Mouse (Mus musculus) midbrain, embryonic 15.5 days (tissue): ENCODE data around the gene Clic3. TPM values are rescaled to one million over a fixed set of nuclear protein-coding genes. Genes with fewer than 3 reads are reported as not detected.
A peak's percentile ranks its signal among the peaks of the same experiment; 100 is the strongest.

Source experiments
- ATAC-seq: fragments of 200-750 bp; cut with Nextera tagmentation; replicated peaks from 2 replicates; pipeline ENCODE4 v1.8.0; 2017; ENCODE audit warnings: moderate TSS enrichment
- H3K27ac ChIP-seq: fragments of 300-500 bp; sonication (generic); 2 replicates; pipeline ENCODE4 v1.5.1; 2015; ENCODE audit warnings: mild to moderate bottlenecking, inconsistent platforms
- H3K27me3 ChIP-seq: fragments of 300-500 bp; sonication (generic); replicated peaks from 2 replicates; pipeline ENCODE4 v1.6.1; 2015; ENCODE audit warnings: inconsistent platforms
- H3K36me3 ChIP-seq: fragments of 300-500 bp; sonication (generic); replicated peaks from 2 replicates; pipeline ENCODE4 v1.6.1; 2015; ENCODE audit warnings: inconsistent platforms
- H3K4me1 ChIP-seq: fragments of 300-500 bp; sonication (generic); 2 replicates; pipeline ENCODE4 v1.6.1; 2015; ENCODE audit warnings: inconsistent platforms
- H3K4me2 ChIP-seq: fragments of 300-500 bp; sonication (generic); 2 replicates; pipeline ENCODE4 v1.6.1; 2015; ENCODE audit warnings: inconsistent platforms, mild to moderate bottlenecking, moderate library complexity
- H3K4me3 ChIP-seq: fragments of 300-500 bp; sonication (generic); 2 replicates; pipeline ENCODE4 v1.5.1; 2015; ENCODE audit warnings: mild to moderate bottlenecking, inconsistent platforms
- H3K9ac ChIP-seq: fragments of 300-500 bp; sonication (generic); 2 replicates; pipeline ENCODE4 v1.6.1; 2015; ENCODE audit warnings: mild to moderate bottlenecking, inconsistent platforms
- H3K9me3 ChIP-seq: fragments of 300-500 bp; sonication (generic); 2 replicates; pipeline ENCODE4 v1.6.1; 2016; ENCODE audit warnings: inconsistent platforms
- WGBS: fragments of 180-500 bp; shearing (Covaris S2); methylation state at CpG from one replicate; pipeline ENCODE4 v1.1.7; 2015; ENCODE audit warnings: mixed read lengths; 5-methylcytosine and 5-hydroxymethylcytosine counted together
- polyA plus RNA-seq: library from polyadenylated mRNA; unstranded; fragments of >200 nt; fragmentation: Nextera tagmentation; extraction: Ambion mirVana; gene quantifications from 2 replicates; pipeline ENCODE4 v1.2.1, GENCODE M21; 2015

The Clic3 gene
- polyA plus RNA-seq, 1 experiment from 2014 or later: 3.9 TPM

DNA sequence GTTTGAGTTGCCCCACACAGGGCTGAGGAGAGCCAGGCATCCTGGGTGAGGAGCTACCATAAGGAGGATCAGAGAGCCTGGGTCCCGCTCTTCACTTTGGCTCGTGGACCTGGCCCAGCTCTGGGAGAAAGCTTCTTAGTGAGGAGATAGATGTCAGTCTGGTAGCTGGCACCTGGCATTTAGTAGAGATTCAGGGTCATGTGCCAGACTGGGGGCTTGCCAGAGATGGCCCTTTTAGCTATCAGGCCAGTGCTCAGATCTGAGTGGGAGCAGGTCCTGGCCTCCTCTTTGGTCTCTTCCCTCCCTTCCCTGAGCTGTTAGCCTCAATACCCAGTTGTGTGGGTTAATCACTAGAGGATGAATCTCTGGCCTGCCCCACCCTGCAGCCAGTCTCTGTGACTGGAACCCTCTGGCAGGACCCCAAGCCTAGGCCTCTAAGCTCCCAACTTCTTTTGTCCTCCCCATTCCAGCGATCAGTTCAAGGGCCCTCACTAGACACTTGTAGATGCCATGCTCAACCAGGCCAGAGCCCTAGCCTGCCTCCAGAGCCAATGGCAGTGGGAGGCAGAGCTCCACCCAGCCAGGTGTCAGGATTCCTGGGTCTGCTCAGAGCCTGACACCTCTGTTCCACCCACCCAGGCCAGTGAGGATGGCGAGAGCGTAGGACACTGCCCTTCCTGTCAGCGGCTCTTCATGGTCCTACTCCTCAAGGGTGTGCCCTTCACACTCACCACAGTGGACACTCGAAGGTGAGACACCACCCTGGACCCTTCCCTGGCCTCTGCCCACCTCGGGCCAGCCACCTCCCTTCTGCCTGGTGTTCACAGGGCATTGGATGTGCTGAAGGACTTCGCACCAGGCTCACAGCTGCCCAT lies 621 bp downstream of the Clic3 start:
- no peak for ATAC-seq
- Histone ChIP-seq H3K4me3 (no peak overlapping the region), H3K27ac (no peak overlapping the region), H3K9ac (no peak overlapping the region), H3K36me3 (peaks cover 6% of the 10 kb centered on the region), H3K4me1 (peaks cover 26% of the 10 kb centered on the region), H3K27me3 (no peaks in the 10 kb centered on the region), H3K9me3 (no peaks in the 10 kb centered on the region), H3K4me2 (no peak overlapping the region)
- WGBS: 87% methylated on average over 9 of the region's 9 CpGs

DNA sequence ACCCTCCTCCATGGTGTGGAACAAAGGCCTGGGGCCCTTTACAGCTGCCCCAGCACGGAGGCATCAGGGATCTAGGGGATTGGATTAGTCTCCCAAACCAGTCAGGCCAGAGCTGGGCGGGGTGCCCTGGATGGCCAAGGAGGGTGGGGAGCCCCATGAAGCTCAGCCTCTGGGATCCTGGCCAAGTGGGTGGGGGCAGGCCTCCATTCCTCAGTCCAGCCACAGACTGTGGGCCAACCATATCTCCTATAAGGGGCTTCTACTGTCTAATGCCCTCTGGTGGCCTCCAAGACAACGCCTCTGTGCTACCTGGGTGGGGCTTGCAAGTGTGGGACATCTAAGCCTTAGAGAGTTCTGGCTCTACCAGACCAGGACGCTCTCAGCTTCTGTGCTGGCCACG lies 2.3 kb downstream of the Clic3 start:
- H3K4me1 ChIP-seq: peaks cover 26% of the 10 kb centered on the region
- H3K4me2 ChIP-seq: no peak overlapping the region
- H3K36me3 ChIP-seq: peaks cover 6% of the 10 kb centered on the region
- H3K27me3 ChIP-seq: no peaks in the 10 kb centered on the region
- no peaks in the 10 kb centered on the region for H3K9me3 ChIP-seq
- no peak overlapping the region for H3K4me3 ChIP-seq
- 75% methylated on average over 5 of the region's 5 CpGs for WGBS
- H3K9ac ChIP-seq: no peak overlapping the region
- ATAC-seq: no peak
- H3K27ac ChIP-seq: no peak overlapping the region

- peak; percentile 21 for ATAC-seq
- peak overlapping the region; percentile 97 for H3K27ac ChIP-seq
- peak overlapping the region; percentile 83 for H3K9ac ChIP-seq
- no peaks in the 10 kb centered on the region for H3K27me3 ChIP-seq
- peak overlapping the region; percentile 89 for H3K4me2 ChIP-seq
- no peaks in the 10 kb centered on the region for H3K9me3 ChIP-seq
- H3K4me3 ChIP-seq: peak overlapping the region; percentile 90
- WGBS: 27% methylated on average over 5 of the region's 5 CpGs
- peaks cover 6% of the 10 kb centered on the region for H3K36me3 ChIP-seq
- peaks cover 26% of the 10 kb centered on the region for H3K4me1 ChIP-seq
Measured at GRCm38 (mm10) chr2:25460135-25460534, 3.5 kb downstream of the Clic3 start.

DNA sequence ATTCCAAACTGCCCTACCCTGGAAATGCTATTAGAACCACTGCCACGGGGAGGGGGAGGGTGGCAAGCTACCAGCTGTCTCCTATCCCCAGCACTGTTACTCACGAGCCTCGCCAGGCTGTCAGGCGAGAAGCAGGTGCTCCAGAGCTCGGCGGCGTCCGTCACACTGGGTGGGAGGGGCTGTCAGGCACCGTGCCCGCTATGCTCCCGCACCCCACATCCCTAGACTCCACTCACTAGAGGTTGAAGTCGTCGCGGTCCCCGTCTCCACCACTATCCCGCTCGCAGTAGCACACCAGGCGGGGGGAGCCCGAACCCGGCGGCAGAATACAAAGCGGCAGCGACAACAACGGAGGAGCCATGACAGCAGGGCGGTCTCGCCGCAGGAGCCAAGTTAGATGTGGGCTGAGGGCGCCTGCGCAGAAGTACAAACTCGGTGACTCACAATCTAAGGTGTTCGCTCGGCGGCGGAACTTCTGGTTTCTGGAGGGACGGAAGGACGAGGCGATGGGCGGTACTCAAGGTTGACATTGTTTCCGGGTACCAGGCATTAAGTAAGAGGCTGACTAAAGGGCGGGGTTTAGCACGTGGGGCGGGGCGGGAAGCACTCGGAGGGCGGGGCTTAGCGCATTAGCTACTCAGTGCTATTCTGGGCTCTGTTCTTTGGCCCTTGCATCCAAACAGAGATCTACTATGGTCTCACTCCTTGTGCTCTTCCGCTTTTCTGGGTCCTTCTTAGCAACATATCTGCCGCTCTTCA lies 4.1 kb downstream of the Clic3 start, which contains the start of gene Paxx:
TSS of gene Paxx (minus strand) at position 544 of the 759 bp plus-strand sequence.
- peak within 1 kb of the TSS; percentile 90 for H3K4me3 ChIP-seq
- H3K27me3 ChIP-seq: no peaks in the 10 kb centered on the region
- peaks cover 26% of the 10 kb centered on the region for H3K4me1 ChIP-seq
- H3K4me2 ChIP-seq: peak within 1 kb of the TSS; percentile 89
- H3K9ac ChIP-seq: peak within 1 kb of the TSS; percentile 83
- peaks cover 6% of the 10 kb centered on the region for H3K36me3 ChIP-seq
- H3K9me3 ChIP-seq: no peaks in the 10 kb centered on the region
- peak within 1 kb of the TSS; percentile 97 for H3K27ac ChIP-seq
- under 1% methylated on average over 48 of the region's 48 CpGs for WGBS
- ATAC-seq: peak; percentile 88

- WGBS: 25% methylated on average over 3 of the region's 3 CpGs
- Histone ChIP-seq H3K4me2 (peak overlapping the region; percentile 89), H3K36me3 (peaks cover 6% of the 10 kb centered on the region), H3K27ac (peak overlapping the region; percentile 97), H3K9ac (peak overlapping the region; percentile 83), H3K4me3 (peak overlapping the region; percentile 90), H3K27me3 (no peaks in the 10 kb centered on the region), H3K9me3 (no peaks in the 10 kb centered on the region), H3K4me1 (peaks cover 29% of the 10 kb centered on the region)
- ATAC-seq: peak; percentile 5
Measured at GRCm38 (mm10) chr2:25461407-25461806, 4.8 kb downstream of the Clic3 start.

DNA sequence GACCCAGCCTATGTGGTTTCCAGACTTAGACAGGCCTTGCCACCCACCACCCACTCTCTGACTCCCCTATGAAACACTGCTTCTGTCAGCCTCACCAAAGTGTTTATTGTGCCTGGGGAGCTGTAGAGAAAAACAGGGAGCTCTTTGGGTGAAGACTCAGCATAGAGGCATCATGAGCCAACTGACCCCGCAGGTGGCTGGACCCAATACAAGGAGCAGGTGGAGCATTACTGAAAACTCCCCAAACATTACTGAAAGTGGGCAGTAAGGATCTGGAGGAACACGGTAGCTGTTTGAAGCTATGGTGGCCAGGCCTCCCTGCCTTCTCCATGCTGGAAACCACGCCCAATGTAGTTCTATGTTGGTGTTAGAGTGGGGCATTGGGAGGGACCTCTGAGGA lies 7.0 kb downstream of the Clic3 start:
- Histone ChIP-seq H3K27me3 (no peaks in the 10 kb centered on the region), H3K9ac (no peak overlapping the region), H3K4me1 (peaks cover 27% of the 10 kb centered on the region), H3K4me3 (no peak overlapping the region), H3K4me2 (no peak overlapping the region), H3K27ac (no peak overlapping the region), H3K36me3 (no peaks in the 10 kb centered on the region), H3K9me3 (no peaks in the 10 kb centered on the region)
- no peak for ATAC-seq
- WGBS: 90% methylated on average over 3 of the region's 3 CpGs

DNA sequence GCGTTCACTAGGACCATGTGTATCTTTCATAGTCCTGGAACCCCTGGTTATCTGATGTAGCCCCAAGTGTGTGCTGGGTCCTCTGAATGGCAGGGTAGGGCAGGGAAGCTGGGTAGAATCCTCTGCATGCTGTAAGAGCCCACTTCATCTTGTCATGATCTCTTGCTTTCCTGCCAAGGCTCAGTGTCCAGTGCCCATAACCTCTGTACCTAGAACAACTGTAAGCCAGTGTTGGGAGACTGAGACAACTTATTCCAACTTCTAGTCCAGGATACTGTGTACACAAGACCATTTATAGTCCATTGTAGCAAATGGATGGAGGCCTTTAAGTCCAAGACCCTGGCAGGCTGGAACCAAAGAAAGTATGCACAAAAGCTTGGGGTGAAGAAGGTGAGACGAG lies 8.6 kb downstream of the Clic3 start:
- no peaks in the 10 kb centered on the region for H3K27me3 ChIP-seq
- no peak for ATAC-seq
- H3K9ac ChIP-seq: no peak overlapping the region
- H3K27ac ChIP-seq: no peak overlapping the region
- no peaks in the 10 kb centered on the region for H3K36me3 ChIP-seq
- 92% methylated on average over 2 of the region's 2 CpGs for WGBS
- no peaks in the 10 kb centered on the region for H3K9me3 ChIP-seq
- H3K4me3 ChIP-seq: no peak overlapping the region
- H3K4me1 ChIP-seq: peaks cover 11% of the 10 kb centered on the region
- no peak overlapping the region for H3K4me2 ChIP-seq

DNA sequence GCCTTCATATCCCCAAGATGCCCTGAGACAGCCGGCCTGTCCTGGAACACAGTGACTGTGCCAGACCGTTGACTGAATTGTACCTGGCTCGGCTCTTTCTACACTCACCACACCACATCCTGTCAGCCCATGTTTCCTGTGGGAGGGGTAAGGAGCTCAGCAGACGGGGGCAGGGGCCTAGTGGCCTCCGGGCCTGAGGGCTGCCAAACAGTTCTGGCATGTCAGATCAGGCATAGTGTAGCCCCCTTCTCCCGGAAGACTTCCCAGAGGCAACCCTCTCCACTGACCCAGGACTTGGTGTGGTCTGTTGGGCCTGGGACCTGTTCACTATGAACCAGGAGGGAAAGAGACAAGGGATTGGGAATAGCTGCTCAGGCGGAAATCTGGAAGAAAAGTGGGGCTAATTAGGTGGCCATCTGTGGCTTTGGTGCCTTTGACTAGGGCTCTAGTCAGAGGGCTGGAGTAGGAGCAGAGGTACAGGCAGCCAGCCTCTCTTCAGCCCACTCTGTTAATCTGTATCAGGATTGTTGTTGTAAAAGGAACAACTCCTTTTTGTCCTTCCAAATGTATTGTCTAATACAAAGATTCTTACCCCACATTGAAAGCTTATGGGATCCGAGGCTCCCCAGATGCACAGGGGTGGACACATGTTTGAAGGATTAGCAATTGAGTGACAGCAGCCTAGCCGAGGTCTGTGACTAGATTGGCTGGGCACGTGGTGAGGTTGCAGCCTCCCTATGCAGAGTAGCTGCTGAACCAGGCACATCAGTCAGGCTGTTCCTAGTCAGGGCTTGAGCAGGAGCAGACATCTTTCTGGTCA lies 9.4 kb downstream of the Clic3 start:
- Histone ChIP-seq H3K9me3 (no peaks in the 10 kb centered on the region), H3K4me1 (peaks cover 10% of the 10 kb centered on the region), H3K4me3 (no peak overlapping the region), H3K4me2 (no peak overlapping the region), H3K27ac (peak overlapping the region; percentile 19), H3K27me3 (no peaks in the 10 kb centered on the region), H3K36me3 (no peaks in the 10 kb centered on the region), H3K9ac (no peak overlapping the region)
- 34% methylated on average over 10 of the region's 10 CpGs for WGBS
- no peak for ATAC-seq

DNA sequence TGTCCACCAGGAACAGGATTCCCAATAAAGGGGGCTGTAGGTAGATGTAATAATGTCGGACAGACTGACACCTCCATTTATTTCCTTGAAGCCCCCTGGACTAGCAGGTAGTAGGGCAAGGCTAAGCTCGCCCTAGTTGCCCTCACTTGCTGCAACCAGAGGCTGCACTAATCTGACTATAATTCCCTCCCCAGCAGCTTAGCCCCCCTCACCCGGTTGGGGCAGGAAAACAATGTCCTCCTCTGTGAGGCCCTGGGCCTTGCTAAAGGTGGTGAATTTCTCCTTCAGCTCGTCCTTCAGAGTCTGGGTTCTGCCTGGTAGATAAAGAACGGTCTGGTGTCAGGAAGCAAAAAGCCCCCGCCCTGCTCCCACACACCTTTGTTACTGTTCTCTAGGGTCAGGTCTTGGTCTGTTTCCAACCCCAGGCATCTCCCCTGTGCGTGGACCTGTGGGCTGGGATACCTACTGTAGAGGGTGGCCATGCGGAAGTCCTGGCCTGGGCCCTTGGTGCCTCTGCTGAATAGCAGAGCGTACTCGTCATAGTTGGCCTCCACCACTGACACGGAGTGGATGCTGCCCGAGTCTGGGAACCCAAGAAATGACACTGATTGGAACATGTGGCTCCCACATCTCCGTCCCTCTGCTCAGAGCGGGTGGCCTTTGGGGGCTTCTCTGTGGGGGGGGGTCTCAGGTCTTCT lies 11.1 kb downstream of the Clic3 start:
- no peaks in the 10 kb centered on the region for H3K9me3 ChIP-seq
- no peak overlapping the region for H3K4me3 ChIP-seq
- H3K4me1 ChIP-seq: 0 out of 2 replicates have a peak, but pooled peaks cover 3% of the 10 kb centered on the region
- H3K27me3 ChIP-seq: no peaks in the 10 kb centered on the region
- H3K27ac ChIP-seq: no peak overlapping the region
- H3K4me2 ChIP-seq: no peak overlapping the region
- WGBS: 77% methylated on average over 14 of the region's 14 CpGs
- ATAC-seq: no peak
- H3K9ac ChIP-seq: no peak overlapping the region
- no peaks in the 10 kb centered on the region for H3K36me3 ChIP-seq

GRCm38 (mm10) chr2:25468962-25469915 lies 12.6 kb downstream of the Clic3 start:
- Histone ChIP-seq H3K4me3 (no peak overlapping the region), H3K27me3 (no peaks in the 10 kb centered on the region), H3K27ac (0 out of 2 replicates have a peak overlapping the region, but pooled peaks have one; percentile 18), H3K4me1 (0 out of 2 replicates have a peak, but pooled peaks cover 3% of the 10 kb centered on the region), H3K4me2 (no peak overlapping the region), H3K36me3 (no peaks in the 10 kb centered on the region), H3K9ac (no peak overlapping the region), H3K9me3 (no peaks in the 10 kb centered on the region)
- peak; percentile 28; the same call in 1 of the 2 replicates for ATAC-seq
- WGBS: 71% methylated on average over 10 of the region's 10 CpGs
